Mouse (Mus musculus): ENCODE measurements around the gene Zfyve28. TPM values are rescaled to one million over a fixed set of nuclear protein-coding genes. Genes with fewer than 3 reads are reported as not detected.

Zfyve28 gene
- polyA plus RNA-seq, 1 experiment from 2014 or later: 4.5 TPM

DNA sequence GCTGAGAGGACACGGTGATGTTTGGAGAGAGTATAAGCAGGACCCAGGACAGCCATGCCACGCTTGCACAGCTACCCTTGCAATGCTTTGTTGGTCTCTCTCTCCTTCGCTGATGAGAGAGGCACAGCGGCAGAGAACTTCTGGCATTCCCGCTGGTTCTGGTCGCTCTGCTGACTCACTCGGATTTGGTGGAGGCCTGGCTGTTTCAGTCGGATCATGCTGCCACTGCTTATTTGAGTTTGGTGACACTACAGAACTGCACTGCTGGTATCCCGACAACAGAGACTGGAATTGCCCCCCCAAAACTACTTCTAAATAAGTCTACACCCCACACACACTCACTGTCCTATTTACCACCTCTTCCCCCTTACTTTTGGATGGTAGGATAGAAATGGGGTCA is 9.0 kb downstream of the Zfyve28 start:
- ATAC-seq (ENCODE audit: low read depth): no peak
- Histone ChIP-seq H3K4me1 (ENCODE audit: control insufficient read depth, insufficient read depth, low read length) (no peaks in the 10 kb centered on the region), H3K36me3 (ENCODE audit: control insufficient read depth, insufficient read depth, low read length) (no peaks in the 10 kb centered on the region), H3K4me3 (ENCODE audit: low read depth, low read length) (no peak overlapping the region), H3K27me3 (ENCODE audit: control insufficient read depth, insufficient read depth, low read length) (no peaks in the 10 kb centered on the region), H3K4me2 (ENCODE audit: low read depth, low read length) (no peak overlapping the region), H3K9ac (replicated peaks; ENCODE audit: low read depth, low read length) (no peak overlapping the region), H3K27ac (ENCODE audit: low read depth, low read length) (no peak overlapping the region), H3K9me3 (ENCODE audit: control insufficient read depth, low read length) (no peaks in the 10 kb centered on the region)
- 88% methylated on average over 9 of the region's 9 CpGs for WGBS

DNA sequence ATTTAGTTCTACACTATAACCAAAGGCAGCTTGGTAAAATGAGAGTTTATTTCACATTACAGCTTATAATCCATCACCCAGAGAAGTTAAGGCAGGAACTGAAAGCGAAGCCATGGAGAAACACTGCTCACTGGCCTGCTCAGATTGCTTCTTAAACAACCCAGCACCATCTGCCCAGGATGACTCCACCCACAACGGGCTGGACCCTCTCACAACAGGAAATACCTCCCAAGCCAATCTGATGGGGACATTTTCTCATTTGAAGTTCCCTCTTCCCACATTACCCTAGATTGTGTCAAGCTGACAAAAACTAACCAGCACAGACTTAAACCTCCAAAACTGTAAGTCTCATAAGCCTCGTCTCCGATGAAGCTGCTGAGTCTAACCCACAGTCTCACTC is 10.2 kb downstream of the Zfyve28 start:
- 81% methylated on average over 4 of the region's 4 CpGs for WGBS
- Histone ChIP-seq H3K9me3 (ENCODE audit: control insufficient read depth, low read length) (no peaks in the 10 kb centered on the region), H3K4me1 (ENCODE audit: control insufficient read depth, insufficient read depth, low read length) (no peaks in the 10 kb centered on the region), H3K4me3 (ENCODE audit: low read depth, low read length) (no peak overlapping the region), H3K27ac (ENCODE audit: low read depth, low read length) (no peak overlapping the region), H3K36me3 (ENCODE audit: control insufficient read depth, insufficient read depth, low read length) (no peaks in the 10 kb centered on the region), H3K27me3 (ENCODE audit: control insufficient read depth, insufficient read depth, low read length) (no peaks in the 10 kb centered on the region), H3K4me2 (ENCODE audit: low read depth, low read length) (no peak overlapping the region), H3K9ac (replicated peaks; ENCODE audit: low read depth, low read length) (no peak overlapping the region)
- no peak for ATAC-seq (ENCODE audit: low read depth)

DNA sequence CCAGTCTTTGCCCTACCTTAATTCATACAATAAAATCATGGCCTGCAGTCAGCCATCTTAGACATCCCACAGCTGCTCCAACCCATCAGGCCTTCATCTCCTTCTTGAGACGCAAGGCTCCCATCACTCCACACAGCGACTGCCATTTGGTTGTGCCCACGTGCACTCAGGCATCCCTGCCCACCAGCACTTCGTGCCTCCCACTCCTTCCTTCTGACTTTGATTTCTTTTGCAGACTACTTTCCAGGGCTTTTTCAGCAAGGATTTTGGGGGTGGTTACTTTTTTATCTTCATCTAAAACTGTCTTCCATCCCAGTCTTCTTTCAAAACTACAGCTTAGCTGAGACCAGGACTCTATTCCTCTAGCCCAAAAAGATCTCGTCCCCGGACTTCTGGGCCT is 11.5 kb downstream of the Zfyve28 start:
- no peak for ATAC-seq (ENCODE audit: low read depth)
- Histone ChIP-seq H3K9ac (replicated peaks; ENCODE audit: low read depth, low read length) (no peak overlapping the region), H3K4me3 (ENCODE audit: low read depth, low read length) (no peak overlapping the region), H3K36me3 (ENCODE audit: control insufficient read depth, insufficient read depth, low read length) (no peaks in the 10 kb centered on the region), H3K9me3 (ENCODE audit: control insufficient read depth, low read length) (no peaks in the 10 kb centered on the region), H3K27me3 (ENCODE audit: control insufficient read depth, insufficient read depth, low read length) (no peaks in the 10 kb centered on the region), H3K4me2 (ENCODE audit: low read depth, low read length) (no peak overlapping the region), H3K4me1 (ENCODE audit: control insufficient read depth, insufficient read depth, low read length) (no peaks in the 10 kb centered on the region), H3K27ac (ENCODE audit: low read depth, low read length) (no peak overlapping the region)
- 84% methylated on average over 6 of the region's 6 CpGs for WGBS

DNA sequence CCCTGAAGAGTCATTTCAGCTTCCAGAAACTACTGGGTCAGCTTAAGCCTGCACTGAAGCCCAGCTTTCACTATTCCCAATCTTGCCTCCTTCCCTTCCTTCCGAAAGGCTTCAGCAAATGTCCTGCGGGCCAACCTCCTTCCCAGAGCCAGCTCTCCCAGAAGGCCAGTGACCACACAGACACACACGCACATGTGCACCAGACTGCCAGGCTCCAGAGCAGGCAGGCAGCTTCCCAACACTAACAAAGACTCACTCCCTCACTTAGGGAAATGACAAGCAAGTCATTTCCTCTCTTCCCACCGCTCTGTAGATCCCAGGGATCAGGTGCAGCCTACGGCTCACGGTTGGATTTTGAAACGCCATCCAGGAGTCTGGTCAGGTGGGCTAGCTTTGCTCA is 12.1 kb downstream of the Zfyve28 start:
- Histone ChIP-seq H3K4me1 (ENCODE audit: control insufficient read depth, insufficient read depth, low read length) (no peaks in the 10 kb centered on the region), H3K9ac (replicated peaks; ENCODE audit: low read depth, low read length) (no peak overlapping the region), H3K4me2 (ENCODE audit: low read depth, low read length) (no peak overlapping the region), H3K27ac (ENCODE audit: low read depth, low read length) (no peak overlapping the region), H3K4me3 (ENCODE audit: low read depth, low read length) (no peak overlapping the region), H3K27me3 (ENCODE audit: control insufficient read depth, insufficient read depth, low read length) (no peaks in the 10 kb centered on the region), H3K36me3 (ENCODE audit: control insufficient read depth, insufficient read depth, low read length) (no peaks in the 10 kb centered on the region), H3K9me3 (ENCODE audit: control insufficient read depth, low read length) (no peaks in the 10 kb centered on the region)
- 85% methylated on average over 7 of the region's 7 CpGs for WGBS
- no peak for ATAC-seq (ENCODE audit: low read depth)

DNA sequence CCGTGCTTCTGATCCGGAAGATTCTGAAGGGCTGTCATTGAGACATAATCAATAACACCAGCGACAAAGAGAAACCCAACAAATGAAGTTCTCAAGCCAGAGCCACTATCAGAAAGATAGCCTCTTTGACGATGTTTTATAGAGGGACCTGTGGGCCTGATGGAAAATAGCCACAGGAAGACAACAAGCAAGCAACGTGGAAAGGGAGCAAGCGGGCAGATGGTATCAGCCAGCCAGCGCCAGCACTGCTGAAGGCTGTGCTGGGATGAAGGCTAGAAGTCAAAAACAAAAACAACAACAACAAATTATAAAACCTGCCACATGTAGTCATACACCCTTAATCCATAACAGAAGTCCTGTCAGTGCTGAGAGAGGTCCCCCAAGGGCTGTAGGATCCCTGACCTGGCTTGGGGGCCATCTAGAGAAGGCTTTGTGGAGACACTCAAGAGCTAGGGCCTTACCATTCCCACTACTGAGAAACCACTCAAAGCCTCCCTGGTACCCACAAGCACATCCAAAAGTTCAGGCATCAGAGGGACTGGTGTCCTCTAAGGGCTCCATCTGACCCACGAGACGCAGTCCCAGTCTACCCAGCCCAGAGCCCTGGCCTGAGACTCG is 13.5 kb downstream of the Zfyve28 start:
- no peak overlapping the region for H3K4me2 ChIP-seq (ENCODE audit: low read depth, low read length)
- no peak overlapping the region for H3K27ac ChIP-seq (ENCODE audit: low read depth, low read length)
- H3K9me3 ChIP-seq (ENCODE audit: control insufficient read depth, low read length): no peaks in the 10 kb centered on the region
- H3K9ac ChIP-seq (replicated peaks; ENCODE audit: low read depth, low read length): no peak overlapping the region
- WGBS: 88% methylated on average over 10 of the region's 10 CpGs
- no peaks in the 10 kb centered on the region for H3K27me3 ChIP-seq (ENCODE audit: control insufficient read depth, insufficient read depth, low read length)
- no peak for ATAC-seq (ENCODE audit: low read depth)
- H3K4me1 ChIP-seq (ENCODE audit: control insufficient read depth, insufficient read depth, low read length): no peaks in the 10 kb centered on the region
- no peak overlapping the region for H3K4me3 ChIP-seq (ENCODE audit: low read depth, low read length)
- no peaks in the 10 kb centered on the region for H3K36me3 ChIP-seq (ENCODE audit: control insufficient read depth, insufficient read depth, low read length)

DNA sequence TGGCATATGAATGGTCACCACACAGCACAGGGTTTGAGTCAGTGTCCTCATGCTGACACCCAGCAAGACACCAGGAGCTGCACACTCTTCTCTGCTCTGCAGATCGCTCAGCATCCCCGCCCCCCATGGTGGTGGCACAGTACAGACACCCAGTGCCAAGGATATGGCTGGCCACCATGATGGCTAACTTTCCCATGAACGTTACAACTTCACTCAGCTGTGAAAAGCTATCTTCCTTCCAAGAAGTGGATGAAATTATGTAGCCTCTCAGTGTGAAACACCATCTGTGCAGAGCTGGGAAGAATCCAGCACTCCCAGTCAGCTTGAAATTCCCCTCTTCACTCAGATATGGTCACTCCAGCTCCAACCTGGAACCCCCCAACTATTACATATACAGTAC is 14.0 kb downstream of the Zfyve28 start:
- Histone ChIP-seq H3K9me3 (ENCODE audit: control insufficient read depth, low read length) (no peaks in the 10 kb centered on the region), H3K4me1 (ENCODE audit: control insufficient read depth, insufficient read depth, low read length) (no peaks in the 10 kb centered on the region), H3K27ac (ENCODE audit: low read depth, low read length) (no peak overlapping the region), H3K9ac (replicated peaks; ENCODE audit: low read depth, low read length) (no peak overlapping the region), H3K4me3 (ENCODE audit: low read depth, low read length) (no peak overlapping the region), H3K27me3 (ENCODE audit: control insufficient read depth, insufficient read depth, low read length) (no peaks in the 10 kb centered on the region), H3K36me3 (ENCODE audit: control insufficient read depth, insufficient read depth, low read length) (no peaks in the 10 kb centered on the region), H3K4me2 (ENCODE audit: low read depth, low read length) (no peak overlapping the region)
- WGBS: 80% methylated on average over 3 of the region's 3 CpGs
- no peak for ATAC-seq (ENCODE audit: low read depth)

DNA sequence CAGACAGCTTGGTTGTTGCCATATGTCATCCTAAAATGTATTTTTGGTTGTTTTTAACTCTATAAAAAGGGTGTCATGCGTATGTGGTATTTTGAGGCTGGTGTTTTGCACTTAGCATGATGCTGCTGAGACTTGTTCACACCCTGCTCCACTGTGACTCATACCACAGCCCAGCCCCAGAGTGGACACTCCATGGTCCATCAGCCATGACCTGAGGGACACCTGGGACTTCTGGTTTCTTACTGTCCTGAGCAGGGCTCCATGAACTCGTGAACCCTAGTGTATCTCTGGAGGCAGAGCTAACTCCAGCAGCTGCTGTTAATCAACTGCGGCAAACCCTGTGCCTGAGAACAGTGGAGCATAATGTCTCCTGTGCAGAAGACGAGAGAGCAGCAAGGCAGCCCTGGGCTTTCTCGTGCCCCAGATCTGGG is 15.0 kb downstream of the Zfyve28 start:
- H3K27ac ChIP-seq (ENCODE audit: low read depth, low read length): no peak overlapping the region
- no peaks in the 10 kb centered on the region for H3K9me3 ChIP-seq (ENCODE audit: control insufficient read depth, low read length)
- H3K4me3 ChIP-seq (ENCODE audit: low read depth, low read length): no peak overlapping the region
- no peaks in the 10 kb centered on the region for H3K4me1 ChIP-seq (ENCODE audit: control insufficient read depth, insufficient read depth, low read length)
- no peak overlapping the region for H3K4me2 ChIP-seq (ENCODE audit: low read depth, low read length)
- H3K27me3 ChIP-seq (ENCODE audit: control insufficient read depth, insufficient read depth, low read length): no peaks in the 10 kb centered on the region
- ATAC-seq (ENCODE audit: low read depth): no peak
- H3K9ac ChIP-seq (replicated peaks; ENCODE audit: low read depth, low read length): no peak overlapping the region
- H3K36me3 ChIP-seq (ENCODE audit: control insufficient read depth, insufficient read depth, low read length): no peaks in the 10 kb centered on the region
- 77% methylated on average over 5 of the region's 5 CpGs for WGBS

DNA sequence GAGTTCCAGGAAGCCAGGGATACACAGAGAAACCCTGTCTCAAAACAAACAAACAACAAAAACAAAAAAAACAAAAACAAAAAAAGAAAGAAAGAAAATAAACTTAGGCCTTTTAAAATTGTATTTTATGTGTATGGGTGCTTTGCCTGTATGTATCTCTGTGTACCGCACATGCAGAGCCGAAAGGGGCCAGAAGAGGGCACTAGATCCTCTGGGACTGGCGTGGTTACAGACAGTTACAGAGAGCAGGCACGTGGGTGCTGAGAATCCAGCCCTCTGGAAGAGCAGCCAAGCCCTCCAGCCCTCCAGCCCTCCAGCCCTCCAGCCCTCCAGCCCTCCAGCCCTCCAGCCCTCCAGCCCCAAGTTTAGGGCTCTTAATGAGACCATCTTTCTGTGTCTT is 16.5 kb downstream of the Zfyve28 start:
- Histone ChIP-seq H3K4me2 (ENCODE audit: low read depth, low read length) (no peak overlapping the region), H3K36me3 (ENCODE audit: control insufficient read depth, insufficient read depth, low read length) (no peaks in the 10 kb centered on the region), H3K27ac (ENCODE audit: low read depth, low read length) (no peak overlapping the region), H3K9ac (replicated peaks; ENCODE audit: low read depth, low read length) (no peak overlapping the region), H3K4me1 (ENCODE audit: control insufficient read depth, insufficient read depth, low read length) (no peaks in the 10 kb centered on the region), H3K9me3 (ENCODE audit: control insufficient read depth, low read length) (no peaks in the 10 kb centered on the region), H3K27me3 (ENCODE audit: control insufficient read depth, insufficient read depth, low read length) (no peaks in the 10 kb centered on the region), H3K4me3 (ENCODE audit: low read depth, low read length) (no peak overlapping the region)
- 29% methylated on average over 4 of the region's 4 CpGs for WGBS
- no peak for ATAC-seq (ENCODE audit: low read depth)

DNA sequence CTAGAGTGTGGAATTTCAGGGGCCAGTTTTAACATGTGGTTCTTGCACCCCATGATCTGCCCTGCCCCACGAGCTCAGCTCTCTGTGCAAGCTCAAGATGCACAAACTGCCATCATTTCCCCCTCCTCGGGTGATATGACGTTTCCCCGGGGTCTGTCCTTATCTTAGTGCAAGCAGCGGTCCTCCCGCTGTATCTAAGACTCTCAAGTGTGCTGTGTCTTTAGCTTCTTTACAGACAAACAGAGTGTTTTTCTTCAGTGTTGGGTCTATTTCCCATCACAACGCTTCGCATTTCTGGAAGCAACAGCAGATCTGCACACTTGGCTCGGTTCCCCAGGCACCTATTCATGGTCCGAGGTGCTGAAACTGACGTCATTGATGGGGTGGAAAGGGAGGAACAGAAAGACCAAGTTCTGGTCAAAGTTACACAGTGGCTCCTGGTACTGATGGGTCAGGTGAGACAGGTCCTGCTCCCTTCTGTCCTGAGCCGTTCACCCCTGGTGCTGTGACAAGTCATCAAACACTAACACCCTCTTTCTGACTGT is 18.3 kb downstream of the Zfyve28 start:
- H3K27ac ChIP-seq (ENCODE audit: low read depth, low read length): no peak overlapping the region
- 79% methylated on average over 12 of the region's 12 CpGs for WGBS
- no peak for ATAC-seq (ENCODE audit: low read depth)

More for the DNA sequence above, 18.3 kb downstream of the Zfyve28 start:
- Histone ChIP-seq H3K9me3 (ENCODE audit: control insufficient read depth, low read length) (no peaks in the 10 kb centered on the region), H3K36me3 (ENCODE audit: control insufficient read depth, insufficient read depth, low read length) (no peaks in the 10 kb centered on the region), H3K27me3 (ENCODE audit: control insufficient read depth, insufficient read depth, low read length) (no peaks in the 10 kb centered on the region), H3K4me1 (ENCODE audit: control insufficient read depth, insufficient read depth, low read length) (no peaks in the 10 kb centered on the region), H3K9ac (replicated peaks; ENCODE audit: low read depth, low read length) (no peak overlapping the region), H3K4me3 (ENCODE audit: low read depth, low read length) (no peak overlapping the region), H3K4me2 (ENCODE audit: low read depth, low read length) (no peak overlapping the region)
